Mouse (Mus musculus): ENCODE results near the gene Tspan14. TPM values are rescaled to one million over a fixed set of nuclear protein-coding genes. Genes with fewer than 3 reads are reported as not detected.

Gene Tspan14
- polyA plus RNA-seq, 1 experiment from 2014 or later: 78.5 TPM

DNA sequence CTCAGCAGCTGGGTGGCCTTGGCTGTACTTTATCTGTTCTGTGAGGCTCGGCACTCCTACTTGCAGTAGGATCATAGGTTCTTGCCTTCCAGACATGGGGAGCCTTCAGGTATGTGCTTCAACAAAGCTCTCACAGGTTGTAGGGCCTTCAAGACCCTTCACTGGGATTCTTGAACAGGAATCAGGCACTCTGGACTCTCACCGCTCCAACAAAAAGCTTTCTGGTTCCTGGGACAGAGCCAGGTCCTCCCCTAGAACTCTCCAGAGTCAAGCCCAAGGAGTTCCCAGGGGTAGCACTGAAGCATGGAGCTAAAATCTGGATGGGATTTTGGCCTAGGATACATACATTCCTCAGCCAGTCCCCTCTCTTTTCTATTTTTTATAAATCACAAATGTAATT, 77.4 kb downstream of the Tspan14 start:
- no peak overlapping the region for H3K27ac ChIP-seq (replicated peaks)
- H3K27me3 ChIP-seq: no peaks in the 10 kb centered on the region
- WGBS: 89% methylated on average over 2 of the region's 2 CpGs
- H3K4me1 ChIP-seq (replicated peaks): peaks cover 4% of the 10 kb centered on the region; the same call in 1 of the 2 replicates
- H3K4me2 ChIP-seq: no peak overlapping the region
- H3K4me3 ChIP-seq: no peak overlapping the region
- H3K9me3 ChIP-seq: no peaks in the 10 kb centered on the region
- no peaks in the 10 kb centered on the region for H3K36me3 ChIP-seq
- no peak overlapping the region for H3K9ac ChIP-seq
- ATAC-seq (ENCODE audit: low read depth): no peak

- no peaks in the 10 kb centered on the region for H3K27me3 ChIP-seq
- no peaks in the 10 kb centered on the region for H3K4me1 ChIP-seq (replicated peaks)
- H3K36me3 ChIP-seq: no peaks in the 10 kb centered on the region
- no peak overlapping the region for H3K9ac ChIP-seq
- 84% methylated on average over 6 of the region's 6 CpGs for WGBS
- no peaks in the 10 kb centered on the region for H3K9me3 ChIP-seq
- no peak overlapping the region for H3K4me2 ChIP-seq
- no peak overlapping the region for H3K27ac ChIP-seq (replicated peaks)
- H3K4me3 ChIP-seq: no peak overlapping the region
- ATAC-seq (ENCODE audit: low read depth): no peak
Measured at GRCm38 (mm10) chr14:40886428-40887202, 80.0 kb downstream of the Tspan14 start.

- H3K4me3 ChIP-seq: no peak overlapping the region
Measured at GRCm38 (mm10) chr14:40885752-40886151, 80.9 kb downstream of the Tspan14 start.

GRCm38 (mm10) chr14:40885225-40885624, 81.4 kb downstream of the Tspan14 start:
- no peak for ATAC-seq (ENCODE audit: low read depth)
- no peaks in the 10 kb centered on the region for H3K27me3 ChIP-seq
- H3K9ac ChIP-seq: no peak overlapping the region
- no peaks in the 10 kb centered on the region for H3K9me3 ChIP-seq
- H3K4me3 ChIP-seq: no peak overlapping the region
- no peak overlapping the region for H3K4me2 ChIP-seq
- H3K4me1 ChIP-seq (replicated peaks): no peaks in the 10 kb centered on the region
- WGBS: 30% methylated on average over 4 of the region's 4 CpGs
- H3K36me3 ChIP-seq: no peaks in the 10 kb centered on the region
- H3K27ac ChIP-seq (replicated peaks): no peak overlapping the region

More at GRCm38 (mm10) chr14:40885752-40886151, 80.9 kb downstream of the Tspan14 start:
- Histone ChIP-seq H3K4me1 (replicated peaks) (no peaks in the 10 kb centered on the region), H3K27me3 (no peaks in the 10 kb centered on the region), H3K36me3 (no peaks in the 10 kb centered on the region), H3K4me2 (no peak overlapping the region), H3K9ac (no peak overlapping the region), H3K27ac (replicated peaks) (no peak overlapping the region), H3K9me3 (no peaks in the 10 kb centered on the region)
- WGBS: 60% methylated on average over 1 of the region's 1 CpGs
- ATAC-seq (ENCODE audit: low read depth): no peak

GRCm38 (mm10) chr14:40874565-40874964, 92.0 kb downstream of the Tspan14 start:
- ATAC-seq (ENCODE audit: low read depth): no peak
- no peaks in the 10 kb centered on the region for H3K27me3 ChIP-seq
- H3K9ac ChIP-seq: no peak overlapping the region
- H3K9me3 ChIP-seq: no peaks in the 10 kb centered on the region
- H3K4me2 ChIP-seq: no peak overlapping the region
- H3K4me3 ChIP-seq: no peak overlapping the region
- H3K27ac ChIP-seq (replicated peaks): no peak overlapping the region
- H3K4me1 ChIP-seq (replicated peaks): no peaks in the 10 kb centered on the region
- no peaks in the 10 kb centered on the region for H3K36me3 ChIP-seq

GRCm38 (mm10) chr14:40873961-40874360, 92.6 kb downstream of the Tspan14 start:
- no peak overlapping the region for H3K4me2 ChIP-seq
- no peaks in the 10 kb centered on the region for H3K9me3 ChIP-seq
- no peak for ATAC-seq (ENCODE audit: low read depth)
- H3K4me1 ChIP-seq (replicated peaks): no peaks in the 10 kb centered on the region
- H3K27ac ChIP-seq (replicated peaks): no peak overlapping the region
- no peaks in the 10 kb centered on the region for H3K27me3 ChIP-seq
- H3K4me3 ChIP-seq: no peak overlapping the region
- WGBS: 93% methylated on average over 5 of the region's 5 CpGs
- H3K9ac ChIP-seq: no peak overlapping the region
- H3K36me3 ChIP-seq: no peaks in the 10 kb centered on the region

GRCm38 (mm10) chr14:40870598-40870997, 96.0 kb downstream of the Tspan14 start:
- Histone ChIP-seq H3K4me2 (no peak overlapping the region), H3K4me3 (no peak overlapping the region), H3K27me3 (no peaks in the 10 kb centered on the region), H3K36me3 (no peaks in the 10 kb centered on the region), H3K4me1 (replicated peaks) (no peaks in the 10 kb centered on the region), H3K27ac (replicated peaks) (no peak overlapping the region), H3K9me3 (no peaks in the 10 kb centered on the region), H3K9ac (no peak overlapping the region)
- ATAC-seq (ENCODE audit: low read depth): no peak
- WGBS: 73% methylated on average over 3 of the region's 3 CpGs

DNA sequence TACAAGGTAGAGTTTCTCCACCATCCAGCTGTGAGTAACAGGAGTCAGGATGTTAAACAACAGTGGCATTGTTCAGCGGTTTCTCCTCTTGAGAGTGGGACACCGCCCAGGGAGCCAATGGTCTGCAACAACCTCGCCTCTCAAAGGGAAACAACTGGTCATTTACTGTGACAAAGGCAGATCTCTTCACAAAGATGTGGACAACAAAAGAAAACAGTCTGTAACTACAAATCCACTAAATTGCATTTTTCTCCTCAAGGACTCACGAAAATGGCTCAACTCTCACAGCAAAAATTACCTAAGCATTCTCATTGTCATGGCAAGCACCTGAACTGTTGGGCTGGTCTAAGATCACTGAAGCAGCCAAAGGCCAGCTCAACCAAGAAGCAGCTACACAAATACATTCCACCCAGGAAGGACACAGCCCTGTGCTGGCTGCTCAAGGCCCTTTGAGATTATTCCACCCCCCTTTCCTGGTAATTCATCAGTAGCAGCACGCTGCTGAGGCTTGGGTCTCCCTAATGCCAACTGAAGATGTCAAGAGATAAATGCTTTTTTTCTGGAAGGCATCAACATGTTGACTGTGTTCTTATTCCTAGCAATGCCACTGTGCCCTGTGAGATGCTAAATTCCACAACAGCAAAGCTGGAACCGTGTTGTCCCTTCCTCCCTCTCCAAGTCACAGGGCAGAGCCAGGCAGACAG, 101.6 kb downstream of the Tspan14 start:
- Histone ChIP-seq H3K9ac (no peak overlapping the region), H3K9me3 (no peaks in the 10 kb centered on the region), H3K27ac (replicated peaks) (no peak overlapping the region), H3K4me3 (no peak overlapping the region), H3K4me2 (no peak overlapping the region), H3K4me1 (replicated peaks) (no peaks in the 10 kb centered on the region), H3K36me3 (peaks cover 8% of the 10 kb centered on the region), H3K27me3 (no peaks in the 10 kb centered on the region)
- ATAC-seq (ENCODE audit: low read depth): no peak
- WGBS: 32% methylated on average over 6 of the region's 6 CpGs

- H3K9ac ChIP-seq: no peak overlapping the region
- no peak overlapping the region for H3K4me3 ChIP-seq
- no peaks in the 10 kb centered on the region for H3K9me3 ChIP-seq
- H3K4me2 ChIP-seq: no peak overlapping the region
- H3K4me1 ChIP-seq (replicated peaks): no peaks in the 10 kb centered on the region
- H3K27ac ChIP-seq (replicated peaks): no peak overlapping the region
- 92% methylated on average over 3 of the region's 3 CpGs for WGBS
- no peak for ATAC-seq (ENCODE audit: low read depth)
- H3K27me3 ChIP-seq: no peaks in the 10 kb centered on the region
- H3K36me3 ChIP-seq: peaks cover 13% of the 10 kb centered on the region
Measured at GRCm38 (mm10) chr14:40863659-40864058, 102.9 kb downstream of the Tspan14 start.

- no peak overlapping the region for H3K27ac ChIP-seq (replicated peaks)
- no peak for ATAC-seq (ENCODE audit: low read depth)
- H3K4me1 ChIP-seq (replicated peaks): no peaks in the 10 kb centered on the region
- H3K27me3 ChIP-seq: no peaks in the 10 kb centered on the region
- H3K4me3 ChIP-seq: no peak overlapping the region
- H3K9me3 ChIP-seq: no peaks in the 10 kb centered on the region
- no peak overlapping the region for H3K9ac ChIP-seq
- H3K36me3 ChIP-seq: peaks cover 13% of the 10 kb centered on the region
- H3K4me2 ChIP-seq: no peak overlapping the region
Measured at GRCm38 (mm10) chr14:40863022-40863421, 103.6 kb downstream of the Tspan14 start.
